Mouse (Mus musculus): ENCODE data around the gene Anapc11. TPM values are rescaled to one million over a fixed set of nuclear protein-coding genes. Genes with fewer than 3 reads are reported as not detected.

Gene Anapc11
- total and polyA plus RNA-seq, 2 experiments from 2014 or later: 58.4 to 193 TPM

DNA sequence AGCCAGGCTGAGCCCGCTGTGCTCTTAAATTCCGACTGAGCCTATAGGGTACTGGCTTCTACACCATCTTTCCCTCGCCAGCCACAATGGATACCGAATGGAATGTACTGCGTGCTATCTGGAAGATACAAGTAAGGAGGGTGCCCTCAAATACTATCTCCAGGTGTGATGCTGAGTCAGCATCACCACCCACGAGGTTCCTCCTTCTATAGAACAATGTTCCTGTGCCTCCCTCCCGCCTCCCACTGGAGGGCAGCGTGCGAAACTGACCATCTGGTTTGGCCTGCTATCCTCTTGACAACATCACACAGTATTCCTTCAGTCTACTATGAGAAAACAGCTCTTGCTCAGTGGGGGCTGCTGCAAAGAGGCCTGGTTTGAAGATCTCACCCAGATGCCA is 33.1 kb upstream of the Anapc11 start:
- Histone ChIP-seq H3K9me3 (ENCODE audit: low read length) (no peaks in the 10 kb centered on the region), H3K36me3 (ENCODE audit: insufficient read depth, low read length) (peaks cover 79% of the 10 kb centered on the region), H3K27ac (ENCODE audit: low read depth, low read length) (no peak overlapping the region), H3K27me3 (ENCODE audit: insufficient read depth, low read length) (no peaks in the 10 kb centered on the region), H3K4me3 (ENCODE audit: low read depth, low read length) (no peak overlapping the region), H3K4me1 (ENCODE audit: insufficient read depth, low read length) (no peaks in the 10 kb centered on the region), H3K4me2 (ENCODE audit: low read depth, low read length, poor library complexity, severe bottlenecking) (no peak overlapping the region), H3K9ac (replicated peaks; ENCODE audit: low read length, poor library complexity, severe bottlenecking) (no peak overlapping the region)
- DNase-seq (ENCODE audit: low spot score): no peak
- 86% methylated on average over 9 of the region's 9 CpGs for WGBS
- no peak for TF ChIP-seq CTCF (IDR thresholded peaks at IDR 0.05)
- ATAC-seq (ENCODE audit: low FRiP score): no peak

DNA sequence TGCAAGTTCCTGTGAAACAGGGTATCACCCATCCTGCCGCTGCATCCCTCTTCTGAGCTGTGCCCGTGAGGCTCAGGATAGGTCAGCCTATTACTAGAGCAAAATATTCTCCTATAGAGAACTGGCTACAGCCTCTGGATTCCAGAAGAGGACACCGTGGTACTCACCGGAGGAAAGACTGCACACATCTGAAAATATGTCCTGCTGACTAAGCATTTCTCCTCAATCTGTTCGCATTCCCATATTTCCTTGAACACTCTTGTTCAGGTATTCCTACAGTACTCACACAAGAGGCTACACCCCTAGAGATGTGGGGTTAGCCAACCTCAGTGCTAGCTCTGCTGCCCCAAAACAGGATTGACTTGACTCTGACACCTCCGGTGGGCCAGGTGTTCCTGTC is 29.9 kb upstream of the Anapc11 start:
- 94% methylated on average over 6 of the region's 6 CpGs for WGBS
- H3K36me3 ChIP-seq (ENCODE audit: insufficient read depth, low read length): peaks cover 56% of the 10 kb centered on the region
- ATAC-seq (ENCODE audit: low FRiP score): no peak

DNA sequence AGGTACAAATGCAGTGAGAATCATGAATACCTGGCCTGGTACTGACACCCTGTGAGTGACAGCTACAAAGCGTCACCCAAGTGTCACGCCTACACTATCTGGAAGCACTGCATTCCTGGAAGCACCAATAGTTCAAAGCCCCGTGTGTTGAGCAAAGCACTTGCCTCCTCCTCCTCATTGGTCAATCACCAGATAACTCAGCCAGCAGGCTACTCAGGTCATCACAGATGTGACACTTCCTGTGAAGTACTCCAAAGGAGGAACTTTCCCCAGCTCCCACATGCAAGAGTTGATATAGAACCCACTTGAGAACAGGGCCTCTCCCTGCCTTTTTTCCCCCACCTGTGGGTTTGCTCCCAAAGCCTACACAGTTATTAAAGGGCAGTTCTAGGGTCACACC is 27.1 kb upstream of the Anapc11 start:
- TF ChIP-seq CTCF (IDR thresholded peaks at IDR 0.05): no peak
- DNase-seq (ENCODE audit: low spot score): no peak
- WGBS: 84% methylated on average over 3 of the region's 3 CpGs
- Histone ChIP-seq H3K4me2 (ENCODE audit: low read depth, low read length, poor library complexity, severe bottlenecking) (0 out of 2 replicates have a peak overlapping the region, but pooled peaks have one; percentile 62), H3K36me3 (ENCODE audit: insufficient read depth, low read length) (peaks cover 32% of the 10 kb centered on the region), H3K27ac (ENCODE audit: low read depth, low read length) (no peak overlapping the region), H3K27me3 (ENCODE audit: insufficient read depth, low read length) (no peaks in the 10 kb centered on the region), H3K9me3 (ENCODE audit: low read length) (no peaks in the 10 kb centered on the region), H3K4me3 (ENCODE audit: low read depth, low read length) (peak overlapping the region; percentile 96; the same call in 1 of the 2 replicates), H3K4me1 (ENCODE audit: insufficient read depth, low read length) (peaks cover 6% of the 10 kb centered on the region), H3K9ac (replicated peaks; ENCODE audit: low read length, poor library complexity, severe bottlenecking) (no peak overlapping the region)
- no peak for ATAC-seq (ENCODE audit: low FRiP score)

More for the DNA sequence above, 29.9 kb upstream of the Anapc11 start:
- Histone ChIP-seq H3K4me1 (ENCODE audit: insufficient read depth, low read length) (peaks cover 6% of the 10 kb centered on the region), H3K27me3 (ENCODE audit: insufficient read depth, low read length) (no peaks in the 10 kb centered on the region), H3K9me3 (ENCODE audit: low read length) (no peaks in the 10 kb centered on the region), H3K27ac (ENCODE audit: low read depth, low read length) (no peak overlapping the region), H3K4me3 (ENCODE audit: low read depth, low read length) (no peak overlapping the region), H3K9ac (replicated peaks; ENCODE audit: low read length, poor library complexity, severe bottlenecking) (no peak overlapping the region), H3K4me2 (ENCODE audit: low read depth, low read length, poor library complexity, severe bottlenecking) (no peak overlapping the region)
- DNase-seq (ENCODE audit: low spot score): no peak
- TF ChIP-seq CTCF (IDR thresholded peaks at IDR 0.05): no peak

DNA sequence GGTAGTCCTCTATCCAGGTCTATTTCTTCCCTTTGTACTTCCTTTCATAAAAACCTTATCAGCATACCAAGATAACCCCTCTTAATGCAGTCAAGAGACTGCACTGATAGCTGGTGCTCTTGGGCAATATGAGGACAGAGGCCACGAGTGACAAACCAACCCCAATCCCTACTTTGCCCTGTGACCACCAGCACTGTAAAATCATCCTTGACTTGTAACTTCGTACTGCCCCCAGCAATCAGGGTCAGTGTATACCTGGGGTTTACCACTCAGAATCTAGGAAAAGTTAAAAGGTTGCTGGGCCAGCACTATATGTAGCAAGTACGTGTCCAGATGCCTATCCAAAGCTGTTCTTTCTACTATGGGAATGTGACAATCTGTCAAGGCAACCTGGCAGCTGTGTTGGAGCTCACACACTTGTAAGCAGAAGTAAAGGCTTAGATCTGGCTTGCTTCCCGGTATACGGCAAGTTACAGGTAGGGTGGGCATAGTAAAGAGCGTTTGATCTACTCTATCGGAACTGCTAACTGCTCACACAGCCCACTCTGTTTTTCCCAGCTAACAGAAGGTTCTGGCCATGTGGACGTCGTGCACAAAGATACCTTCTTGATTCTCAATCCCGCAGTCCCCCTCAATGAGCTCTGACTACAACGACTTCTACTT is 26.3 kb upstream of the Anapc11 start:
- TF ChIP-seq CTCF (IDR thresholded peaks at IDR 0.05): no peak
- Histone ChIP-seq H3K4me3 (ENCODE audit: low read depth, low read length) (peak overlapping the region; percentile 96), H3K9ac (replicated peaks; ENCODE audit: low read length, poor library complexity, severe bottlenecking) (peak overlapping the region; percentile 86), H3K9me3 (ENCODE audit: low read length) (no peaks in the 10 kb centered on the region), H3K4me2 (ENCODE audit: low read depth, low read length, poor library complexity, severe bottlenecking) (peak overlapping the region; percentile 62), H3K27me3 (ENCODE audit: insufficient read depth, low read length) (no peaks in the 10 kb centered on the region), H3K4me1 (ENCODE audit: insufficient read depth, low read length) (peaks cover 6% of the 10 kb centered on the region), H3K27ac (ENCODE audit: low read depth, low read length) (peak overlapping the region; percentile 77; the same call in 1 of the 2 replicates), H3K36me3 (ENCODE audit: insufficient read depth, low read length) (peaks cover 28% of the 10 kb centered on the region)
- no peak for DNase-seq (ENCODE audit: low spot score)
- ATAC-seq (ENCODE audit: low FRiP score): no peak
- 13% methylated on average over 11 of the region's 11 CpGs for WGBS

DNA sequence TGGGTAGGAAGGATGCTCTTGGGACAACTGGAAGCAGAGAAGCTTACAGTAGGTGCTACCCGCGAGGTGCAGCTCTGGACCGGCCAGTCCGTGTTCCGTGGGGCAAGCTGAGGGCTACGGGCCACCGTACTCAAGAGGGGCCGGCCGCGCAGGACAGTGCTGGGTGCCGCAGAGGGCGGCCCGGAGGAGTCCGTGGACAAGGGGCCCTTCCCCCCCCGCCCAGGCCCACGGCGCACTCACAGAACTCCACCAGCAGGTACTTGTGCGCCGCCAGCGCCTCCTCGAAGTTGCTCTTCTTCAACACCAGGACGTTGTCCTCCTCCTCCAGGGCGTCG is 25.8 kb upstream of the Anapc11 start:
- Histone ChIP-seq H3K9ac (replicated peaks; ENCODE audit: low read length, poor library complexity, severe bottlenecking) (peak overlapping the region; percentile 86), H3K4me3 (ENCODE audit: low read depth, low read length) (peak overlapping the region; percentile 96), H3K27me3 (ENCODE audit: insufficient read depth, low read length) (no peaks in the 10 kb centered on the region), H3K9me3 (ENCODE audit: low read length) (no peaks in the 10 kb centered on the region), H3K4me1 (ENCODE audit: insufficient read depth, low read length) (peaks cover 6% of the 10 kb centered on the region), H3K36me3 (ENCODE audit: insufficient read depth, low read length) (peaks cover 26% of the 10 kb centered on the region), H3K27ac (ENCODE audit: low read depth, low read length) (peak overlapping the region; percentile 77), H3K4me2 (ENCODE audit: low read depth, low read length, poor library complexity, severe bottlenecking) (peak overlapping the region; percentile 62)
- ATAC-seq (ENCODE audit: low FRiP score): peak; percentile 19; the same call in 1 of the 2 replicates
- no peak for TF ChIP-seq CTCF (IDR thresholded peaks at IDR 0.05)
- 0% methylated on average over 20 of the region's 24 CpGs for WGBS
- no peak for DNase-seq (ENCODE audit: low spot score)

DNA sequence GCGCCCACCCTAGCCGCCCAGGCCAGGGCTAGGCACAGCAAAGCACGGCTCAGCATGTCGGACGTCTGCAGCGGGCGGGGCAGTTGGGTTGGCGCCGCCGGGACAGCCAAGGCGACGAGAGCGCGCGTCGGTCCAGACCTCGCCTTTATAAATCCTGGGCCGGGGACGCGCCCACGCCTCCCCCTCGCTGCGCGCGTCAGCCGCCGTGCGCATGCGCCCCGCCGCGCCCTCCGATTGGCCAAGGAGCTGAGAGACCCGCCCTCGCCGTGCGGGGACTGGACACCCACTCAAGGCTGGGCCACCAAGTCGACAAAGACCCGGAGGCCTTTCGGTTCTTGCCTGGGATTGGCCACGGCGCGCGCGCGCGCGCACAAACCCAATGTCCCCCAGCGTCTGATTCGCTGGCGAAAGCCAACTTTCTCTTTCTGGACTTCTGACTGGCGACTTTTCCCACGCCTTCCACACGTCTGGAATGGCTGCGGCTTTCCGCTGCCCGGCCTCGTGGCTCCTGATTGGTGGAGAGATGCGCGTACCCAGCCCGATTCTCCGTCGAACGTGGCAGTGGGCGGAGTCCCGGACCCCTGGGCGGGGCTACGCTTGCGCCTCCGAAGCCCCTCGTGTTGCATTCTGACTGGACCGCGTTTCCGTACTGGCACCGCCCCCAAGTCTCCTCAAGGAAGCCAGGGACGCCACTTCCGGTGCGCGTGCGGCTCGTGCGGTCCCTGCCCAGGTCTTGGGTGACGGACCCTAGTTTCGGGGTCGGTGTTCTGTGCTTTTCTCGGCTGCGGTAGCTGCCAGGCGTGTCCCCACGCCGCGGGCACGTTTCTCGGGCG is 25.3 kb upstream of the Anapc11 start, which contains the start of gene P4hb:
TSS of gene P4hb (minus strand) at position 502 of the 833 bp plus-strand sequence.
- DNase-seq (ENCODE audit: low spot score): peak; percentile 100
- ATAC-seq (ENCODE audit: low FRiP score): peak; percentile 97
- H3K27me3 ChIP-seq (ENCODE audit: insufficient read depth, low read length): no peaks in the 10 kb centered on the region
- peaks cover 26% of the 10 kb centered on the region for H3K36me3 ChIP-seq (ENCODE audit: insufficient read depth, low read length)
- peaks cover 6% of the 10 kb centered on the region for H3K4me1 ChIP-seq (ENCODE audit: insufficient read depth, low read length)
- H3K4me2 ChIP-seq (ENCODE audit: low read depth, low read length, poor library complexity, severe bottlenecking): peak within 1 kb of the TSS; percentile 79
- no peak for TF ChIP-seq CTCF (IDR thresholded peaks at IDR 0.05)
- H3K9ac ChIP-seq (replicated peaks; ENCODE audit: low read length, poor library complexity, severe bottlenecking): peak within 1 kb of the TSS; percentile 86
- under 1% methylated on average over 84 of the region's 94 CpGs for WGBS
- peak within 1 kb of the TSS; percentile 96 for H3K4me3 ChIP-seq (ENCODE audit: low read depth, low read length)
- H3K27ac ChIP-seq (ENCODE audit: low read depth, low read length): peak within 1 kb of the TSS; percentile 87
- no peaks in the 10 kb centered on the region for H3K9me3 ChIP-seq (ENCODE audit: low read length)
